Mouse (Mus musculus): ENCODE measurements around the gene Proser3. TPM values are rescaled to one million over a fixed set of nuclear protein-coding genes. Genes with fewer than 3 reads are reported as not detected.

The Proser3 gene
- polyA plus RNA-seq, 1 experiment from 2014 or later = 12.1 TPM

GRCm38 (mm10) chr7:30590927-30591604 is 39.0 kb upstream of the Proser3 start:
- 0 out of 2 replicates have a peak overlapping the region, but pooled peaks have one; percentile 10 for H3K9ac ChIP-seq
- no peak for ATAC-seq (ENCODE audit: insufficient number of reproducible peaks, low FRiP score, low TSS enrichment, low read depth)
- H3K27ac ChIP-seq = no peak overlapping the region
- H3K4me3 ChIP-seq = no peak overlapping the region
- WGBS = 85% methylated on average over 9 of the region's 9 CpGs
- H3K27me3 ChIP-seq = 0 out of 2 replicates have a peak, but pooled peaks cover 7% of the 10 kb centered on the region
- no peak overlapping the region for H3K4me2 ChIP-seq
- no peaks in the 10 kb centered on the region for H3K9me3 ChIP-seq
- peaks cover 5% of the 10 kb centered on the region; the same call in 1 of the 2 replicates for H3K36me3 ChIP-seq
- peaks cover 25% of the 10 kb centered on the region for H3K4me1 ChIP-seq

- H3K4me1 ChIP-seq = peaks cover 27% of the 10 kb centered on the region
- peak overlapping the region; percentile 99; the same call in 1 of the 2 replicates for H3K9ac ChIP-seq
- H3K4me3 ChIP-seq = peak overlapping the region; percentile 96
- peak overlapping the region; percentile 77 for H3K4me2 ChIP-seq
- H3K27me3 ChIP-seq = 0 out of 2 replicates have a peak, but pooled peaks cover 3% of the 10 kb centered on the region
- WGBS = 25% methylated on average over 39 of the region's 40 CpGs
- peak; percentile 42 for ATAC-seq (ENCODE audit: insufficient number of reproducible peaks, low FRiP score, low TSS enrichment, low read depth)
- H3K9me3 ChIP-seq = no peaks in the 10 kb centered on the region
- peaks cover 19% of the 10 kb centered on the region for H3K36me3 ChIP-seq
- peak overlapping the region; percentile 94 for H3K27ac ChIP-seq
Observed at GRCm38 (mm10) chr7:30589435-30590301, 37.6 kb upstream of the Proser3 start.

- Histone ChIP-seq H3K4me1 (peaks cover 27% of the 10 kb centered on the region), H3K9ac (peak within 1 kb of the TSS; percentile 99), H3K27ac (peak within 1 kb of the TSS; percentile 94), H3K4me3 (peak within 1 kb of the TSS; percentile 96), H3K9me3 (no peaks in the 10 kb centered on the region), H3K36me3 (peaks cover 27% of the 10 kb centered on the region), H3K27me3 (no peaks in the 10 kb centered on the region), H3K4me2 (peak within 1 kb of the TSS; percentile 87)
- ATAC-seq (ENCODE audit: insufficient number of reproducible peaks, low FRiP score, low TSS enrichment, low read depth) = peak; percentile 96
- under 1% methylated on average over 51 of the region's 68 CpGs for WGBS
Observed at GRCm38 (mm10) chr7:30588676-30589434, 36.8 kb upstream of the Proser3 start, which contains the start of gene Kmt2b. TSS of gene Kmt2b (minus strand) at chr7:30588726.

GRCm38 (mm10) chr7:30587842-30588667 is 36.0 kb upstream of the Proser3 start:
- peak overlapping the region; percentile 96 for H3K4me3 ChIP-seq
- no peaks in the 10 kb centered on the region for H3K9me3 ChIP-seq
- H3K27me3 ChIP-seq = no peaks in the 10 kb centered on the region
- peaks cover 27% of the 10 kb centered on the region for H3K4me1 ChIP-seq
- ATAC-seq (ENCODE audit: insufficient number of reproducible peaks, low FRiP score, low TSS enrichment, low read depth) = no peak
- peak overlapping the region; percentile 87 for H3K4me2 ChIP-seq
- H3K36me3 ChIP-seq = peaks cover 35% of the 10 kb centered on the region
- peak overlapping the region; percentile 94 for H3K27ac ChIP-seq
- WGBS = under 1% methylated on average over 60 of the region's 67 CpGs
- H3K9ac ChIP-seq = peak overlapping the region; percentile 99

- Histone ChIP-seq H3K4me2 (no peak overlapping the region), H3K27me3 (no peaks in the 10 kb centered on the region), H3K9me3 (no peaks in the 10 kb centered on the region), H3K4me3 (0 out of 2 replicates have a peak overlapping the region, but pooled peaks have one; percentile 96), H3K27ac (no peak overlapping the region), H3K9ac (0 out of 2 replicates have a peak overlapping the region, but pooled peaks have one; percentile 99), H3K4me1 (peaks cover 27% of the 10 kb centered on the region), H3K36me3 (peaks cover 50% of the 10 kb centered on the region)
- 87% methylated on average over 28 of the region's 28 CpGs for WGBS
- no peak for ATAC-seq (ENCODE audit: insufficient number of reproducible peaks, low FRiP score, low TSS enrichment, low read depth)
Observed at GRCm38 (mm10) chr7:30586455-30587020, 34.4 kb upstream of the Proser3 start.

GRCm38 (mm10) chr7:30585170-30585569 is 33.1 kb upstream of the Proser3 start:
- no peak for ATAC-seq (ENCODE audit: insufficient number of reproducible peaks, low FRiP score, low TSS enrichment, low read depth)

GRCm38 (mm10) chr7:30584339-30584738 is 32.2 kb upstream of the Proser3 start:
- Histone ChIP-seq H3K27ac (no peak overlapping the region), H3K9me3 (no peaks in the 10 kb centered on the region), H3K9ac (no peak overlapping the region), H3K36me3 (peaks cover 72% of the 10 kb centered on the region), H3K4me3 (no peak overlapping the region), H3K4me1 (peaks cover 16% of the 10 kb centered on the region), H3K4me2 (no peak overlapping the region), H3K27me3 (no peaks in the 10 kb centered on the region)
- ATAC-seq (ENCODE audit: insufficient number of reproducible peaks, low FRiP score, low TSS enrichment, low read depth) = no peak
- 91% methylated on average over 10 of the region's 10 CpGs for WGBS

More at GRCm38 (mm10) chr7:30585170-30585569, 33.1 kb upstream of the Proser3 start:
- H3K4me2 ChIP-seq = no peak overlapping the region
- no peak overlapping the region for H3K9ac ChIP-seq
- WGBS = 97% methylated on average over 7 of the region's 7 CpGs
- H3K4me1 ChIP-seq = peaks cover 23% of the 10 kb centered on the region
- peaks cover 64% of the 10 kb centered on the region for H3K36me3 ChIP-seq
- H3K27me3 ChIP-seq = no peaks in the 10 kb centered on the region
- no peaks in the 10 kb centered on the region for H3K9me3 ChIP-seq
- no peak overlapping the region for H3K4me3 ChIP-seq
- H3K27ac ChIP-seq = no peak overlapping the region

GRCm38 (mm10) chr7:30581547-30581946 is 29.4 kb upstream of the Proser3 start:
- no peak overlapping the region for H3K4me3 ChIP-seq
- WGBS = 92% methylated on average over 16 of the region's 16 CpGs
- no peak overlapping the region for H3K9ac ChIP-seq

GRCm38 (mm10) chr7:30579950-30580349 is 27.9 kb upstream of the Proser3 start:
- H3K4me1 ChIP-seq = no peaks in the 10 kb centered on the region
- WGBS = 89% methylated on average over 8 of the region's 8 CpGs
- peaks cover 100% of the 10 kb centered on the region for H3K36me3 ChIP-seq
- H3K27ac ChIP-seq = no peak overlapping the region
- H3K4me3 ChIP-seq = no peak overlapping the region
- H3K9ac ChIP-seq = no peak overlapping the region
- H3K27me3 ChIP-seq = no peaks in the 10 kb centered on the region
- H3K4me2 ChIP-seq = no peak overlapping the region
- H3K9me3 ChIP-seq = no peaks in the 10 kb centered on the region
- no peak for ATAC-seq (ENCODE audit: insufficient number of reproducible peaks, low FRiP score, low TSS enrichment, low read depth)

More at GRCm38 (mm10) chr7:30581547-30581946, 29.4 kb upstream of the Proser3 start:
- Histone ChIP-seq H3K27me3 (no peaks in the 10 kb centered on the region), H3K4me1 (peaks cover 4% of the 10 kb centered on the region), H3K27ac (no peak overlapping the region), H3K36me3 (peaks cover 99% of the 10 kb centered on the region), H3K9me3 (no peaks in the 10 kb centered on the region), H3K4me2 (no peak overlapping the region)
- ATAC-seq (ENCODE audit: insufficient number of reproducible peaks, low FRiP score, low TSS enrichment, low read depth) = no peak

GRCm38 (mm10) chr7:30572969-30573368 is 20.9 kb upstream of the Proser3 start:
- Histone ChIP-seq H3K36me3 (peaks cover 98% of the 10 kb centered on the region), H3K4me1 (no peaks in the 10 kb centered on the region), H3K27ac (no peak overlapping the region), H3K4me3 (no peak overlapping the region), H3K9me3 (no peaks in the 10 kb centered on the region), H3K9ac (no peak overlapping the region), H3K4me2 (no peak overlapping the region), H3K27me3 (no peaks in the 10 kb centered on the region)
- WGBS = 69% methylated on average over 2 of the region's 2 CpGs
- ATAC-seq (ENCODE audit: insufficient number of reproducible peaks, low FRiP score, low TSS enrichment, low read depth) = no peak

All from limb, embryonic 15.5 days (tissue).